Mouse (Mus musculus) erythroblast, embryonic 14.5 days (primary cell): ENCODE results near the gene Ppm1g.

Experiments
- GATA1 ChIP-seq: IDR thresholded peaks from 2 replicates; pipeline ENCODE4 v1.6.1; 2012; ENCODE audit warnings: low read length, inconsistent platforms, mixed read lengths
- TAL1 ChIP-seq: IDR thresholded peaks from 3 replicates; pipeline ENCODE4 v1.6.1; 2012; ENCODE audit warnings: low read length, inconsistent platforms, mixed read lengths

DNA sequence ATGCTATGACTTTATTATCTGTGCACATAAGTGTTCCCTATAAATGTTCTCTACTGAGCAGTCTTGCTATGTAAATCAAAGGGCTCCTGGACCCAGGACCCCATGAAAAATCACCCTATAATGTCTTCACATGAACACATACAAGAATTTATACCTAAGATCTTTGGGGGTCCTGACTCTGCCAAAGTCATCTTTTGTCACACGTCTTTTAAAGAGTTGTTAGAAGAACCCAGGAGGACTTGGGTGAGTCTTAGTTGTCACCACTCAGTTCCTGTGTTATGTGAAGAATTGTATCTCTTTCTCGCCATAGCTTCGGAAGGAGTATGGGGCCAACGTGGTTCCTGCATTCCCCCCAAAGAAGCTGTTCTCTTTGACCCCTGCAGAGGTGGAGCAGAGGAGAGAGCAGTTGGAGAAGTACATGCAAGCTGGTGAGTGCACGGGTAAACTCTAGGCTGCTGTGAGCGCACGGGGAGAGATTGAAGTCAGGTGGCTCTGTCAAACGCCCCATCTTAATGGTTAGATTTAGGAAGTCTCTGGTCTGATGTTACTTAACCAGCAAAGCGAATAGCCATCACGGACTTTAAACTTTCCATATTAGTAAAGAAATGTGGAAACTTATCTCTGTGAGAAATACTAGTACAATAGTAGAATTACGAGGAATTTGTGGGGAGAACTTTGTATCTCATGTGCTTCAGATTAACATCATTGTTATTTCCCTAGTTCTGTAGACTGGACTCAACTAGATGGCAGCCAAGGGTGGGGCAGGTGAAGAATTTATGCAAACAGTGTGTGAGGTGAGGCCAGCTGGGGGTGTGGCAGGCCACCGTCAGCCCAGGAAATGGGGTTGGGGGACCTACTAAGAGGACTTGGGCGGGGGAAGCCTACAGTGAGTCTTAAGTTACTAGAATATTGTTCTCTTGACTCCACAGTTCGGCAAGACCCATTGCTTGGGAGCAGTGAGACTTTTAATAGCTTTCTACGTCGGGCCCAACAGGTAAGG, 25.7 kb downstream of the Ppm1g start:
- TF ChIP-seq GATA1 (no peak), TAL1 (no peak)
